Mouse (Mus musculus) right cerebral cortex, postnatal 14 days (tissue): Measurements from ENCODE around the gene Jmjd4.

Experiments used
- DNase-seq: peaks from one replicate; pipeline ENCODE4 v3.0.0; 2022

The Jmjd4 gene

DNA sequence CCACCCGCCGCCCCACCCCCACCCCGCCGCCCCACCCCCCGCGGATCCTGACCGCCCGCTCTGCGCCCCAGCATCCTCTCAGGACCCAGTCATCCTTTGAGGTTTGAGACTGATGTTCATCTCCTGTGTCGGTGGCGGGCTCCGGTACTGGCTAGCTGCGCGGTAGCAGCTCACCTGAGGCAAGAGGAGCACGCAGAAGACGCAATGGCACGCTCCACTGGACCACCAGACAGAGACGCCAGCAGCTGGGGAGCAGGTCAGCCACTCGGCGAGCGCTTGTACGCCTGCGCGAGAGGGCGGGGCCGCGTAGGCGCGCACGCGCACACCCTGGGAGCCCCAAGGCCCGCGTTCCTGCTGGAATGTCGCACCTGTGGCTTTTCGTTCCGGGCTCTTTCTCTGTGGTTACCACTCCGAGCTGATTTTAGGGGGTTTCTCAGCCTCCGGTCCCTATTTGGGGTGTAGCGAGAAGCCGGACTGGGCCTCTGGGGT lies at the start of gene Jmjd4:
TSS of gene Jmjd4 (plus strand) at position 305 of the 489 bp plus-strand sequence.
- peak; percentile 92 for DNase-seq

DNA sequence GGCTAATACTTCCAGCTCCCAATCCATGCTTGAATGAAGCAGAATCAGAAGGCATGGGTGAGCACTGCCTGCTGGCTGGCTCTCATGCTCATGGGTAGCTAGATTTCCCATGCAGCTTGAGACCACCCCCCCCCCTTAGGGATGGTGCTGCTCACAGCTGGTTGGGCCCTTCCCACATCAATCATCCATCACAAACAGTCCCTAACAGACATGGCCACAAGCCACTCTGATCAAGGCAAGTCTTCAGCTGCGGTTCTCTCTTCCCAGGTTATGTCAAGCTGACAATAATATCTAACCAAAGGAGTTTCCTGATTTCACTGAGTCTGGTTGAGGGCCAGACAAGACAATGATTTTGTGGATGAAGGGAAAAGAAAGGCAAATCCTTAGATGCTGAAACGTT lies 49.0 kb upstream of the Jmjd4 start:
- DNase-seq = no peak

DNA sequence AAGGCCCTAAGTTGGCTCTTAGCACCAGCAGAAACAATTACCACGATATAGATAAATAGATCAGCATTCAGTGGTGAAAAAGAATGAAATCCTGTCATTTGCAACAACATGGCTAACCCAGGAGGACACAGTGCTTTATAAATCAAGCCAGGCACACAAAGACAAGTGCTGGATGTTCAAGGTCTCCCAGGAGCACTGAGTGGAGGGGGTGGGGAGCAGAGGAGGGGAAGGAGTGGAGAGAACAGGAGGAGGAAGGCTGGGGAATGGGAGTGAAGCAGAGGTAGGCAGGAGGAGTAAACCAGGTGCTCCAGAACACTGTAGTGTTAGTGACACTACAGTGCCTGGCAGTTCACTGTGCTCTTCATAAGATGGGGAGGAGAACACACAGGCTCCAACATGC lies 44.1 kb upstream of the Jmjd4 start:
- DNase-seq = no peak

DNA sequence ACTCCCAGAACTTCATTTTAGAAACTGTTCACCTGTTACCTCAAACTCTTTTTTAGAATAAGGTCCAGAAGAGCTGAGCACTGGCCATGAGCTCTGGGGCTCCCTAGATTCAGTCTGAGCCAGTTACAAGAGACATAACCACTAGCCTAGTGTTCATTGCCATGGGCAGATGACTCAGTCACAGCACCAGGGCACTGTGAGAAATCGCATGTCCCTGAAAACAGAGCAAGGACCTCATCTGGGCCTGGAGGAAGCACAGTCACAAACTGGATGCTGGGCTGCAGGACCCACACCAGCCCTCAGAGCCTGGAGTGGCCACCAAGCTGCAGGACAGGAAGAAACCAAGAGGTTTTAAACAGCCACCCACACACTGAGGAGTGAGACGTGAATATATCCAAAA lies 39.0 kb upstream of the Jmjd4 start:
- no peak for DNase-seq

DNA sequence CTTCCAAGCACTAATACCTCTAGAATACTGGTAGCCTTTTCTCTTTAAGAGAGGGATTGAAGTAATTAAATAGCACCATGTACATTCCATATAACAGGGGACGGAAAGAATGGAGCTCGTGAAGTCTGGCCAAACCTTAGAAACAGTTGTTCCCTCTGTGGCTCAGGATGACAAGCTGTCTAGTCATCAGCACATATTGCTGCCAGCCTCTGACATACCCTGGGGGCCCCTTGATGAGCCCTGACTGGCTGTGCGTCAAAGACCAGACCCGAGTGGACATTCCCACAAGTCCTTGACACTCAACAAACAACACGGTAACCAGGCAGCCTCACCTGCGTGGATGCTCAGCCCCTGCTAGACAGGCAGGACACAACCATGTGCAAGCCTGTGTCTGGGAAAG lies 37.8 kb upstream of the Jmjd4 start:
- no peak for DNase-seq

DNA sequence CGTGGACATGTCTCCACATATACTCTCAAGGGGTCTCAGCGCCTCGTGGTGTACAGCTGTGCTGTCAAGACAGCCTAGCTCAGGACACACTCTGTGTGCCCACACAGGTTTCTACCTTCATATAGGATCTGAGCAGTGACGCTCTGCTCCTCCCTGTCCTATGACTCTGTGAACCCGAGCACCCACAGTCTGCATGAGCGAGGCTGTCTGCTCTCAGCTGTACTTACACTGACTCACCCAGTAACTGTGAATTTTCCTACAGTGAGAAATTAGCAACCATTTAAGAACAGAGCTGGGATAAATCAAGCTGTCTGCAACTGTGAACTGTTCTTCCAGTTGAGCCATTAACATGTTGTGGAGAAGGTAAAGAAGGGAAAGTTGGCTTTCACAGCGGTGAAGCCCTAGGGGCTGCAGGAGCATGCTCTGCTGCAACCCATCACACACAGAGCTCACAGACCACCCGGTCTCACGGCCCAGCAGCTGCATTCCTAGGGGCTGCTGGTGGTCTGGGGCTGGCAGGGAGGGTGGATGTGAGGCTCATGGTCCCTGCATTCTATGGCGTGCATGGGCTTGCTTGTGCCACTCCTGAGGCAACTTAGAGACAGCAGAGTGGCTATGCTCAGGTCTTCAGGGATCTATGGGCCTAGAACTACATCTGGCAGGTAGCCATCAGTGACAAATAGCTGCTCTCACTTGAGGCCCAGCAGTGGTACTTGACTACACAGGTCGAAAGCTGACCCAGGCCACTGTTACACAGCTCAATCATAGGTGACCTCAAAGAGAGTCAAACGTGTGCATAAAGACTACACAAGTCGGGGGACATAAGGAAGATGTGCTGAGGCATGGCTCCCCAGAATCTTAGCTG lies 36.6 kb upstream of the Jmjd4 start:
- DNase-seq = no peak

DNA sequence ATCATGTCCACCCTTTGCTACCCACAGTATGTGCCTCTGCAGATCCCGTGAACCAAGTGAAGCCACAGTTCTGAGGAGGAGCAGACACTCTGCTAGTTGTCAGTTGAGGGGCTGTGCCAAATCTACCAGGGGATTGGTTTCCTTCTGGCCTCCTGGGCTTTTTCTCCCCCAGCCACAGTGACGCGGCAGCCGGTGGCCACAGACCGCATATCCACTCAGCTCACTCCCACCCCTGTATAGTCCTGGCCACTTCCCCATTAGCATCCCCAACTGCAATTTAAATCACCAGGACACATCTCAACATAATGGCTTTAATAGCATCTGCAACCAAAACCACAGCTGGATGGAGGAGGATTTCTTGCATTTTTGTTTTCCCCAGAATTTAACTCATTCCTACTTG lies 31.1 kb upstream of the Jmjd4 start:
- DNase-seq = no peak

DNA sequence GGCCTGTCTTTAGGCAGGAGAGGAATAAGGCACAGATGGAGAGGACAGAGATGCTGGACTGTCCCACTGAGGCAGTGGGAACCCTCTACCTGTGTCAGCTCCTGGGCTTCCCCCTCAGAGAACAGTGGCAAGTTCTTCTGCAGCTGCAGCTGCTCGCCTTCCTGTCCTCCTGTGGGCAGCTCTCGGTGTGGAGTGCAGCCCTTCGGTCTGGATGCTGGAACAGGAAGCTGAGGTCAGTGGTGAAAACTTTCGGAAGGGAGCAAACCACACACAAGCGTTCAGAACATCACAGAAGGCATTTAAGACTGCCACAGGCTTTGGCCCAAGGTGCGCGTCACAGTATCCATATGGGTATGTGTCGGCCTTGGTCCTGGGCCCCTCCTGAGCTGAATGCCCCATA lies 28.4 kb upstream of the Jmjd4 start:
- no peak for DNase-seq

DNA sequence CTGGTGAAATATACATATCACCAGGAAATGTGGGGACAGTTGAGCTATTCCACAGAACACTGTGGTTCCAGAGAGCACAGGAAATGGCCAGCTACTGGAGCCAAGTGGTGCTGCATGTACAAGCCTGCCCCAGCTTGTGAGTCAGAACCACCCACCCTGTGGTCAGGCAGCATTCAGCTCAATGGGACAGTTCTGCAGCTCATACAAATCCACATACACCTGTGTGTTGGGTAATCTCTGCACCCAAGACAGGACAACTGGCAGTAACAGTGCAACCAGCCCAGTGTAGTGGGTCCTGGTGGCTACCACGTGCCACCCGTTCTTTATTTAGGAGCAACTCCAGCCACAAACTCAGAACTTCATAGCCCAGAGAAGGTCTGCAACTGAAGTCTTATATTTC lies 27.9 kb upstream of the Jmjd4 start:
- DNase-seq = no peak

DNA sequence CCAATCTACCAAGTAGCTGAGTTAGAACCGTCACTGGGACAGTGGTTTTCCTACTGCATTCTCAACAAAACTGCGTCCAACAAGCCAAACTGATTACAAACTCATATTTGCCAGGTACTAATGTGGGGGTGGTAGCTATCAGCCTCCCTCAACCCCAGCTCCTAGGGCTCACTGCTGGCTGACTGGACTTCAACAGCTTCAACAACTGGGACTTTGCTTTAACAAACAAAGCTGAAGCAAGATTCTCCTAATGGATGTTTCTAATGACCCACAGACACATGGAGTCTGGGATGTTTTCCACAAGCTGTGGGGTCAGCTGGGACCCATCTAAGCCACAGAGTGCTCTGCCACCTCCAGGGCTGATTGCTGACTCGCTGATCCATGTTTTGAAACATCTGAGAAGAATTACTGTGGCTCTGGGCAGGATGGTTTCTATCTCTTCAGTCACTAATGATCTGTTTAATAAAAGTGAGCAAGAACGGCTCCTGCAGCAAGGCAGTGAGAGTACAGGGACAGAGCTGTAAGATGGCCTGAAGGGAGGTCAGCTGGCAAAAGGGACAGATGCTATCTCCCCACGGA lies 26.7 kb upstream of the Jmjd4 start:
- DNase-seq = no peak

DNA sequence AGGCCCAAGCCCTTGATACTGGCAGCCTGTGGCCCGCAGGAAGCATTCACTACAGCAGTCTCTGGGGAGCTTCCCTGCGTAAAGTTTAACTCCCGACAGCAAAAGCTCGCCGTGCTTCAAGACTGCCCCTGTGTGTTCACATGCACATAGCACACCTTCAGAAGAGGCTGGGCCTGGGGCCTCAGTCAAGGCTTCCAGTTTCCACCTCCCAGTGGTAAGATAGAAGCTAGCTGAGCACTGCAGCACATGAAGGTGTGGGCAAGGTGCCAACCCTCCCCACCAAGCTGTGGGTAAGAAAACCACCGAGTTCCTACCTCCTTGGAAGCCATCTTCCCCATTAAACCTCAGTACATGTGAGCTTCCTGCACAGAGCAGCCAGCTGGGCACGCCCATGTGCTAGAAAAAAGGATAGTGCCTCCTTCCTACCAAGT lies 24.2 kb upstream of the Jmjd4 start:
- DNase-seq = peak; percentile 61

DNA sequence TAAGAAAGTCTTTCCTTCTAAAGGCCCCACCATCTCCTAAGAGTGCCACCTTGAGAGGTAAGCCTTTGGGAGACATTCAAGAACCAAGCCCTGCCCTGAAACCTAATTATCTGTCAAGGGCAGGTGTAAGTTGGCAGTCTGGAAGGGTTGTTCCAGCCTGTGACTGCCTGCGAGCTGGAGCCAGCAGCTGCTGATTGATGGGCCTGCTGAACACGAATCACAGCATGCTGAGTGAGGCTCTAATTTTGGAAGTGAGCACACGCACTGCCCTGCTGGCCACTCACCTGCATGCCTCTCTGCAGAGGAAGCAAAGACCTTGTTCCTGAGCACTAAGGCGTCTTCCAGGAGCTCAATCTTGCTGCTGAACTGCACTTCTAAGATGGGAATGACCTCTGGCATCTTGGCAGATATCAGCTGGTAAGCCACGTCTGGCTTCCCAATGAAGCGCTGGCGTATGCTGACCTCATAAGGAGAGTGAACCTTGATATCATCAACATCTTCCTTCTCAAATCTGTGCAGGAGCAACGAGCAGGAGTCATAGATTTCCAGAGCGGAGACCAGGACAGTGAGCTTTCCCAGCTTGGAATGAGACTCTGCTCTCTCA lies 21.7 kb upstream of the Jmjd4 start:
- DNase-seq = no peak

DNA sequence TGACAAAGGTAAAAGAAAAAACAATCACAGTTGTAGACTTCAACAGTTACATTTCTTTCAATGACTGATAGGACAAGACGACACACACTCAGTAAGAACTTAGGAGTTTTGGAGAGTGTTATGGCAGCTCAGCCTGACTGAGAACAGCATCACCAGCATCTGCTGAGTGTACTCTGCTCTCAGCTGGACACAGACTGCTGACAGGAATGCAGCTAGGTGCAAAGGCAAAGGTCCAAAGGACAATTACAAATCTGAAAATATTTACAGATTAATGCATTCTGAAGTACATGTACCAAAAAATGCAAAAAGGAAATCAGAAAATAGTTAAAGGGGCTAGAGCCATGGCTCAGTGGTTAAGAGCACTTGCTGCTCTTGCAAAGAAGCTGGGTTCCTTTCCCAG lies 19.9 kb upstream of the Jmjd4 start:
- no peak for DNase-seq

DNA sequence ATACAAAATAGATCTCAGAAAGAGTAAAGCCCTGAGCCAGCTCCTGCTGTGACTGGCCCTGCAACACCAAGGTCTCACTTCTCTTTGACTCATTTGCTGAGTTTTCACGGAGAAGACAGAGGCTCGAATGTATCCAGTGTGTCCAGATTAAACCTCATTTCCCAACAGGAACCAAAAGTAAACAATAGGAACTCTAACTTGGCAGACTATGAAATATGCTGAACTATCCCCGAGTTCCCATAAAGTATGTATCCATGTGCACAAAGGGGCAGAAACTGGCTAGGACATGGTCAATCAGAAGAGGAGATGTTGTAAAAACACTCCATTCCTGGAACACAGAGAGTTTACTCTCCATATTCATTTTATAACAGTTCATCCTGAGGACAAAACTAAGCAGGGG lies 17.6 kb upstream of the Jmjd4 start:
- DNase-seq = no peak

DNA sequence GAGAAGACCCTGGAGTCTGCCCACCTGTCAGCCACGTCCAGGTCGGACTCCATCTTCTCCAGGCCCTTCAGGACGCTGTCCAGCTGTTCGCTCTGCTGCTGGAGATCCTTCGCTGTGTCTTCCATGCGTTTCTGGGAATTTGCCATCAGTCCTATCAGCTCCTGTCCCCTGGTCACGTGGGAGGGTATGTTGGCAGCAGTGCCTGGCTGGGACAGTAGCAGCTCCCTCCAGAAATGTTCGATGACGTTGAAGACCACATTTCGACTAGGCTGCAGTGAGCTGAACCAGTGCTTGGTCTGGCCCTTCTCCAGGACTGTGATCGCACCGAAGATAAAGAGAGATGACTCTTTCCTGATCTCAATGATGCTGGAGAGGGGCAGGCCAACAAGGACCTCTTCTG lies 11.9 kb upstream of the Jmjd4 start:
- DNase-seq = no peak

DNA sequence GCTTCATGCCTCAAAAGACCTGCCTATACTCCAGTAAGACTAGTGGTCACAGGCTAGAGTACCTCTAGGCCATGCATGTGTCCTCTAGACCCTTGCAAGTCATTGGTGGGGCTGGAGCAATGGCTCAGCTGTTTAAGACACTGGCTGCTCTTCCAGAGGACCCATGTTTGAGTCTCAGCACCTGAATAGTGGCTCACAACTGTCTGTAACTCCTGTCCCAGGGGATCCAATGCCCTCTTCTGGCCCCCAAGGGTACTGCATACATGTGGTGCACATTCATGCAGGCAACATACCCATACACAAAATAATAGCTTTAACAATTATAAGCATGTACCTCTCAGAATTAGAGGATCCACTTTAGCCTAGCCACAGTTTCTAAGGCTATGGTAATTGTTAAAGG lies 6.7 kb upstream of the Jmjd4 start:
- no peak for DNase-seq

DNA sequence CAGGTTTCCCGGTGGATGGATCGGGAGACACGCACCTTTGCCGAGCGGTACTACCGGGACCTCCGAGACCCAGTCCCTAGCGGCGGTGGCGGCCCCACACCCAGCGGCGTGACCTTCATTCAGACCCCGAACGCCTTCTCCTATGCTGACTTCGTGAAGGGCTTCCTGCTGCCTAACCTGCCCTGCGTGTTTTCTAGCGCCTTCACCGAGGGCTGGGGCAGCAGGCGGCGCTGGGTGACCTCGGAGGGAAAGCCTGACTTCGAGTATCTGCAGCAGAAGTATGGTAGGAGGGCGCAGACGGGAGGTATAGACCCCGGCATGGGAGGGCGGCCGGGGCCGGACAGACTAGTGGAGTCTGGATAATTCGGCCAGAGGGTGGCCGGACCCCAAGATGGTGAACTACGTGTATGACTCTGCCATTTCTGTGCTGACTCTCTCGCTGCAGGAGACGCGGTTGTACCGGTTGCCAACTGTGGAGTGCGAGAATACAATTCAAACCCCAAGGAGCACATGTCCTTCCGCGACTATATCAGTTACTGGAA lies 456 bp downstream of the Jmjd4 start:
- peak; percentile 36 for DNase-seq

DNA sequence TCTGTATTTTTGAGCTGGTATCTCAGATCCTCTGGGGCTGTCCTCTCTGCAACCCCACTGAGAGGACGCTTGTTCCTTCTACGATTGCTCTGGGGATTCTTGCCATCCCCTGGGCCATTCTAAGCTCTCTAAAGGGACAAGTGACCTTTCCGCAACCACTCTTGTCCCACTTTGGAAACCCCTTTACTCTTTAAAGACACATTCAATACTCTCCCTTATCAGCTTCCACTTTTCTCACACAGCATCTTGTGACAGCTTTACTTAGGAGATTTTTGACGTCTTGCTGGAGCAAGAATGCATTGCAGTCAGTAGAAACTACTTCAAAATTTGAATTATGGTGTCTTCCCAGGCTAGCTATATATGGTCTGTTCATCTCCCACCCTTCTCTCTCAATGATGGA lies 1.2 kb downstream of the Jmjd4 start, which contains the start of gene Snap47:
TSS of gene Snap47 (minus strand) at position 101 of the 400 bp plus-strand sequence.
- no peak for DNase-seq

DNA sequence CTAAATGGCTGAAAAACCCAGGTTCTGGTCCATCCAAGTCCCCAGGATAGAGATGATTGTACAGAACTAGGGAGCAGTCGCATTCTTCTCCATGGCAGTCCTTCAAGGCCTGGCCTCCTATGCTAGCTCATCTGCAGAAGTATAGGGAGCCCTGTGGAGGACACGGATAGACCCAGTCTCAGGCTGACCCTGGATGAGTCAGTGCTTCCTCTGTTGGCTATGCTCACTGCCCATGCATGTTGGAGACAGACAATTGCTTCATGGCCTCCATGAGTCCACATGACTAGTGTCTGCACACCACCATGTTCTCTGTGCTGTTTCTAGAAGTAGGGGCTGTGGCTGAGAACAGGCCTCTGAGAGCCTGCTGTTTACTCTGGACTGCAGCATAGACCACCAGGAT lies 6.5 kb downstream of the Jmjd4 start:
- DNase-seq = no peak

DNA sequence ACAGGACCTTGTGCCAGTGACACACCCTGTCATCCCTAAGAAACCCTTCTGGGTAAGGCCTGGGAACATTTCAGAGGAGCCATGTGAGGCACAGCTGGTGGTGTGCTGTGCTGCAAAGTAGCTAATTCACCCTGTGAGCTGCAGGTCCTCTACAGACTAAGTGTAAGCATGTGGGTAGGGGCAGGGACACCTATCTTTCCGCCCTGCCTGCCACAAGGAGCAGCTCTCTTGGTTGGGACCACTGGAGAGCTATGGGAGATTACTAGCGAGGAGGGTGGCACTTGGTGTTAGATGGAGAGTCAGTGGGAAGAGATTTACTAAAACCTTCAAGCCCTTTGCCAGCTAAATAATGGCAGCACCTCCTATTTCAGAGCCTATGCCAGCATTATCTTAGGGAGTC lies 7.0 kb downstream of the Jmjd4 start:
- no peak for DNase-seq

DNA sequence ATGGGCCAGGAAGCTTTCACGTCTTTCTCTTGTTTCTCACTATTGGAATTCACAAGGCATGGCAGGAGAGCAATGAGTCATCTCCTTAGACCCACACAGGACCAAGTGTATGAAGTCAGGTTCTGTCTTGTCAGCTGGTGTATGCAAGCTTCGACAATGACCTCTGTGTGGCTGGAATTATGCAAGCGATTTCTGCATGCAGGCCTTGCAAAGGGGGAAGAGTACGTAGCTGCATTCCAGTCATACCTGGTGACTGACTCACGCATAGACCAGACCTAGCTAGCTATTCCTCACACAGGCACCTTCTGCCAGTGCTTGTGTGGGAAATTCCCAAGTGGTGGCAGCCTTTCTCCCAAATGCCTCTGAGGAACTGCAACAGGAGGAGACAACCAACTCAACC lies 9.1 kb downstream of the Jmjd4 start:
- DNase-seq = no peak

DNA sequence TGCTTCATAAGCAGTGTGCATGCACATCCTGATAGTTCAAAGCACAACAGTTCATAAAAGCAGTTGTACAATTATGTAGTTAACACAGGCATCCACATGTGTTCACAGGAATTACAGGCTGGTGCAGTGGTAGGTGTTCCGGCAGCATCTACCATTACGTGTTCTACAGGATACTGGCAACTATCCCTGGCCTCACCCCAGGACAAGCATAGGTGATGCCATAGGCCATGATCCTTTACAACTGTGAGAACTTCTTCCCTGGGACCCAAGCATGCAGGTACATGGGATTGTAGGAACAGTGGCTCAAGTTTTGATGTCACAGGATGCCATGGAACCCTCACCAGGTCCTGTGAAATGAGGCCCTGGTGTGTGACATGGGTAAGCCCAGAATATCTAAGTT lies 10.6 kb downstream of the Jmjd4 start:
- no peak for DNase-seq

DNA sequence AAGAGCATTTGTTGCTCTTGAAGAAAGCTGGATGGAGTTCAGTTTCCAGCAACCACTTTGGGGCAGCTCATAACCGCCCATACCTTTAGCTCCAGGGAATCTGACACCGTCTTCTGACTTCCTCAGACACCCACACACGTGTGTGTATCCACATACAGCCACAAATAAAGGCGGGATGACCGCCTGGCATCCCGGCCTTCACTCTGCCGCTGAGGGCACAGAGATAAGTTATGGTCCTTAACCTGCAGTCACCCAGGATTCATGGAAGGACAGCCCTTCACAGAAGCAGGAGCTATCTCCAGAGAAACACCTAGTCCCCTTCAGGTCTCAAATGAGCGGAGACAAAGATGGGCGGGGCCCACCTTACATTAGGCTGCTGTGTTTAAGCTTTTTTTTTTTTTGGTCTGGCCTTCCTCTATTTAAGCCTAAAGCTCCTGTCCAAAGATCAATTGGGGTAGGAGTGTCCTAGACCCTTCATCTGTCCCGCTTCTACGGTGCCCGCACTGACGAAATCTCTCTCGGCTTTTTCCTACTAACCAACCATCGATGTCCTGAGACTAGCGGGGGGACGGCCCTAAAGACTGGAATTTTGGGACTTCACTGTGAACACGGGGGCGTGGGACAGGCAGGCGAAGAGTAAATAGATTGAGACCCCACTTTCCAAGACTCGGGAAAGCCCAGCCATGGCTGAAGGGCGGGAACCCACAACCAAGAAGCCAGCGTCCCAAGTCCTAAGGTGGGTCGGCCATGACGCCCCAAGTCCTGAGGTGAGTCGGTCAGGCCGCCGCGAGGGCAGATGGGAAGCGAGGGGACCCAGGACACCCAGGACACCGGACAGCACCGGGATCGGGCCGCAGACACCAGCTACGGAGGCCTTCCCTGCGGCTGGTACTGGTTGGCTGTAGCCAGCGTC lies 21.8 kb downstream of the Jmjd4 start:
- DNase-seq = no peak
